Mouse (Mus musculus): ENCODE results near the gene Tm2d1. TPM values are rescaled to one million over a fixed set of nuclear protein-coding genes. Genes with fewer than 3 reads are reported as not detected.

The Tm2d1 gene
- polyA plus RNA-seq, 1 experiment from 2014 or later: 178 TPM

- H3K27ac ChIP-seq: no peak overlapping the region
- DNase-seq (ENCODE audit: low spot score): no peak
- no peaks in the 10 kb centered on the region for H3K36me3 ChIP-seq (ENCODE audit: insufficient read depth, low read length)
- WGBS: 63% methylated on average over 4 of the region's 4 CpGs
- no peaks in the 10 kb centered on the region for H3K27me3 ChIP-seq (ENCODE audit: insufficient read depth, low read length)
- no peak overlapping the region for H3K4me3 ChIP-seq (replicated peaks; ENCODE audit: low read depth, low read length)
- no peak overlapping the region for H3K4me2 ChIP-seq (ENCODE audit: low read length)
- peak; percentile 56 for TF ChIP-seq CTCF (IDR thresholded peaks at IDR 0.05; ENCODE audit: low read depth)
- no peak overlapping the region for H3K9ac ChIP-seq (ENCODE audit: low read depth, low read length)
- no peaks in the 10 kb centered on the region for H3K4me1 ChIP-seq (replicated peaks; ENCODE audit: insufficient read depth, low read length)
- ATAC-seq (replicated peaks; ENCODE audit: low FRiP score, low read depth): no peak
- no peaks in the 10 kb centered on the region for H3K9me3 ChIP-seq (replicated peaks; ENCODE audit: low read length)
Observed at GRCm38 (mm10) chr4:98375401-98375800, 7.7 kb downstream of the Tm2d1 start.

GRCm38 (mm10) chr4:98358034-98358809, 24.9 kb downstream of the Tm2d1 start:
- Histone ChIP-seq H3K9me3 (replicated peaks; ENCODE audit: low read length) (no peaks in the 10 kb centered on the region), H3K27me3 (ENCODE audit: insufficient read depth, low read length) (no peaks in the 10 kb centered on the region), H3K36me3 (ENCODE audit: insufficient read depth, low read length) (peaks cover 20% of the 10 kb centered on the region), H3K4me3 (replicated peaks; ENCODE audit: low read depth, low read length) (no peak overlapping the region), H3K9ac (ENCODE audit: low read depth, low read length) (no peak overlapping the region), H3K4me1 (replicated peaks; ENCODE audit: insufficient read depth, low read length) (no peaks in the 10 kb centered on the region), H3K27ac (no peak overlapping the region), H3K4me2 (ENCODE audit: low read length) (no peak overlapping the region)
- 88% methylated on average over 9 of the region's 9 CpGs for WGBS
- DNase-seq (ENCODE audit: low spot score) (no peak), ATAC-seq (replicated peaks; ENCODE audit: low FRiP score, low read depth) (no peak)
- no peak for TF ChIP-seq CTCF (IDR thresholded peaks at IDR 0.05; ENCODE audit: low read depth)

- Histone ChIP-seq H3K36me3 (ENCODE audit: insufficient read depth, low read length) (0 out of 2 replicates have a peak, but pooled peaks cover 5% of the 10 kb centered on the region), H3K27me3 (ENCODE audit: insufficient read depth, low read length) (no peaks in the 10 kb centered on the region), H3K27ac (no peak overlapping the region), H3K4me2 (ENCODE audit: low read length) (no peak overlapping the region), H3K4me3 (replicated peaks; ENCODE audit: low read depth, low read length) (no peak overlapping the region), H3K9ac (ENCODE audit: low read depth, low read length) (no peak overlapping the region), H3K4me1 (replicated peaks; ENCODE audit: insufficient read depth, low read length) (no peaks in the 10 kb centered on the region), H3K9me3 (replicated peaks; ENCODE audit: low read length) (no peaks in the 10 kb centered on the region)
- DNase-seq (ENCODE audit: low spot score) (no peak), ATAC-seq (replicated peaks; ENCODE audit: low FRiP score, low read depth) (no peak)
- 68% methylated on average over 5 of the region's 5 CpGs for WGBS
- TF ChIP-seq CTCF (IDR thresholded peaks at IDR 0.05; ENCODE audit: low read depth): no peak
Observed at GRCm38 (mm10) chr4:98348580-98348979, 34.5 kb downstream of the Tm2d1 start.

- ATAC-seq (replicated peaks; ENCODE audit: low FRiP score, low read depth): no peak
- TF ChIP-seq CTCF (IDR thresholded peaks at IDR 0.05; ENCODE audit: low read depth): no peak
- Histone ChIP-seq H3K27me3 (ENCODE audit: insufficient read depth, low read length) (no peaks in the 10 kb centered on the region), H3K9ac (ENCODE audit: low read depth, low read length) (no peak overlapping the region), H3K27ac (no peak overlapping the region), H3K36me3 (ENCODE audit: insufficient read depth, low read length) (no peaks in the 10 kb centered on the region), H3K4me3 (replicated peaks; ENCODE audit: low read depth, low read length) (no peak overlapping the region), H3K4me1 (replicated peaks; ENCODE audit: insufficient read depth, low read length) (no peaks in the 10 kb centered on the region), H3K4me2 (ENCODE audit: low read length) (no peak overlapping the region), H3K9me3 (replicated peaks; ENCODE audit: low read length) (no peaks in the 10 kb centered on the region)
- WGBS: 91% methylated on average over 10 of the region's 10 CpGs
- DNase-seq (ENCODE audit: low spot score): no peak
Observed at GRCm38 (mm10) chr4:98345783-98346182, 37.3 kb downstream of the Tm2d1 start.

GRCm38 (mm10) chr4:98339992-98340564, 43.0 kb downstream of the Tm2d1 start:
- Histone ChIP-seq H3K27me3 (ENCODE audit: insufficient read depth, low read length) (no peaks in the 10 kb centered on the region), H3K4me2 (ENCODE audit: low read length) (no peak overlapping the region), H3K9ac (ENCODE audit: low read depth, low read length) (no peak overlapping the region), H3K27ac (no peak overlapping the region), H3K4me3 (replicated peaks; ENCODE audit: low read depth, low read length) (no peak overlapping the region), H3K36me3 (ENCODE audit: insufficient read depth, low read length) (no peaks in the 10 kb centered on the region), H3K9me3 (replicated peaks; ENCODE audit: low read length) (no peaks in the 10 kb centered on the region), H3K4me1 (replicated peaks; ENCODE audit: insufficient read depth, low read length) (no peaks in the 10 kb centered on the region; the same call in 1 of the 2 replicates)
- no peak for ATAC-seq (replicated peaks; ENCODE audit: low FRiP score, low read depth)
- no peak for DNase-seq (ENCODE audit: low spot score)
- WGBS: 59% methylated on average over 10 of the region's 10 CpGs
- no peak for TF ChIP-seq CTCF (IDR thresholded peaks at IDR 0.05; ENCODE audit: low read depth)

GRCm38 (mm10) chr4:98338636-98339630, 44.2 kb downstream of the Tm2d1 start:
- TF ChIP-seq CTCF (IDR thresholded peaks at IDR 0.05; ENCODE audit: low read depth): no peak
- H3K36me3 ChIP-seq (ENCODE audit: insufficient read depth, low read length): no peaks in the 10 kb centered on the region
- 69% methylated on average over 14 of the region's 14 CpGs for WGBS
- DNase-seq (ENCODE audit: low spot score) (no peak), ATAC-seq (replicated peaks; ENCODE audit: low FRiP score, low read depth) (no peak)
- no peak overlapping the region for H3K9ac ChIP-seq (ENCODE audit: low read depth, low read length)
- H3K27me3 ChIP-seq (ENCODE audit: insufficient read depth, low read length): no peaks in the 10 kb centered on the region
- H3K27ac ChIP-seq: no peak overlapping the region
- H3K4me3 ChIP-seq (replicated peaks; ENCODE audit: low read depth, low read length): no peak overlapping the region
- H3K4me1 ChIP-seq (replicated peaks; ENCODE audit: insufficient read depth, low read length): no peaks in the 10 kb centered on the region; the same call in 1 of the 2 replicates
- no peaks in the 10 kb centered on the region for H3K9me3 ChIP-seq (replicated peaks; ENCODE audit: low read length)
- H3K4me2 ChIP-seq (ENCODE audit: low read length): no peak overlapping the region
